Comparison of ENCODE assay signal across 8 mouse cellular contexts in genomic region chrX:11087913-11088312, GRCm38 (mm10).
DNase-seq lines count a peak whose midpoint lies in the region; ATAC-seq and TF ChIP-seq lines count a peak whose summit lies in the region.

No protein-coding gene starts in this region.

- no peaks in the 10 kb centered on the region for H3K36me3 ChIP-seq in heart, embryonic 12.5 days
- H3K36me3 ChIP-seq in kidney, postnatal 0 days (ENCODE audit: insufficient read depth, low read length): no peaks in the 10 kb centered on the region
- no peaks in the 10 kb centered on the region for H3K36me3 ChIP-seq in liver, postnatal 0 days (replicated peaks; ENCODE audit: insufficient read depth, low read length)

- H3K4me2 ChIP-seq in heart, embryonic 12.5 days: peak overlapping the region; percentile 53
- H3K4me2 ChIP-seq in kidney, postnatal 0 days (ENCODE audit: low read length): peak overlapping the region; percentile 30
- H3K4me2 ChIP-seq in liver, postnatal 0 days (ENCODE audit: low read depth, low read length): peak overlapping the region; percentile 44

- peak; percentile 25 for DNase-seq in kidney, adult 18-20 months
- DNase-seq in kidney, adult 11 months: no peak
- DNase-seq in kidney, postnatal 0 days (ENCODE audit: low spot score): peak; percentile 19
- DNase-seq in liver, postnatal 0 days: peak; percentile 50
- no peak for DNase-seq in spleen, postnatal 36 days (ENCODE audit: low spot score in 2 of 2)

- no peak overlapping the region for H3K4me3 ChIP-seq in cortical plate, adult 2 months (ENCODE audit: insufficient read depth, low read length)
- H3K4me3 ChIP-seq in heart, embryonic 12.5 days: peak overlapping the region; percentile 12; the same call in 1 of the 2 replicates
- no peak overlapping the region for H3K4me3 ChIP-seq in kidney, postnatal 0 days (replicated peaks; ENCODE audit: low read depth, low read length)
- no peak overlapping the region for H3K4me3 ChIP-seq in liver, postnatal 0 days (ENCODE audit: low read depth, low read length)
- H3K4me3 ChIP-seq in olfactory bulb, adult 2 months (ENCODE audit: insufficient read depth, low read depth, low read length): peak overlapping the region; percentile 16

- peak; percentile 27; the same call in 1 of the 2 replicates for TF ChIP-seq CTCF in cortical plate, adult 2 months (IDR thresholded peaks at IDR 0.05; ENCODE audit: extremely low read depth, insufficient read depth, low read length)
- peak; percentile 58 for TF ChIP-seq CTCF in kidney, postnatal 0 days (IDR thresholded peaks at IDR 0.05; ENCODE audit: low read depth)
- peak; percentile 57 for TF ChIP-seq CTCF in liver, postnatal 0 days (IDR thresholded peaks at IDR 0.05; ENCODE audit: low read depth)
- 0 out of 2 replicates have a peak, but pooled peaks have one; percentile 21 for TF ChIP-seq CTCF in olfactory bulb, adult 2 months (IDR thresholded peaks at IDR 0.05; ENCODE audit: insufficient read depth, low read depth, low read length)

- no peaks in the 10 kb centered on the region for H3K9me3 ChIP-seq in heart, embryonic 12.5 days (replicated peaks)
- H3K9me3 ChIP-seq in kidney, postnatal 0 days (replicated peaks; ENCODE audit: low read length): no peaks in the 10 kb centered on the region
- no peaks in the 10 kb centered on the region for H3K9me3 ChIP-seq in liver, postnatal 0 days (ENCODE audit: low read length)

- no peak for TF ChIP-seq EP300 in liver, postnatal 0 days (IDR thresholded peaks at IDR 0.05; ENCODE audit: low read depth)

- ATAC-seq in heart, embryonic 12.5 days (ENCODE audit: insufficient number of reproducible peaks, low FRiP score): no peak
- ATAC-seq in kidney, postnatal 0 days (replicated peaks; ENCODE audit: low FRiP score, low read depth): no peak
- ATAC-seq in liver, postnatal 0 days: no peak

- 11% methylated on average over 10 of the region's 14 CpGs for WGBS in heart, embryonic 12.5 days
- WGBS in kidney, postnatal 0 days: 31% methylated on average over 14 of the region's 14 CpGs
- 16% methylated on average over 14 of the region's 14 CpGs for WGBS in liver, postnatal 0 days (ENCODE audit: insufficient replicate concordance)
- WGBS in olfactory bulb, adult 2 months: 25% methylated on average over 14 of the region's 14 CpGs

- no peak for TF ChIP-seq POLR2A in cortical plate, adult 2 months (IDR thresholded peaks at IDR 0.05; ENCODE audit: extremely low read depth, insufficient read depth, low read length)
- no peak for TF ChIP-seq POLR2A in olfactory bulb, adult 2 months (IDR thresholded peaks at IDR 0.05; ENCODE audit: insufficient read depth, low read depth, low read length)

- H3K4me1 ChIP-seq in cortical plate, adult 2 months (ENCODE audit: control insufficient read depth, insufficient read depth, low read length): no peaks in the 10 kb centered on the region
- no peaks in the 10 kb centered on the region for H3K4me1 ChIP-seq in heart, embryonic 12.5 days (replicated peaks)
- H3K4me1 ChIP-seq in kidney, postnatal 0 days (replicated peaks; ENCODE audit: insufficient read depth, low read length): no peaks in the 10 kb centered on the region
- H3K4me1 ChIP-seq in liver, postnatal 0 days (ENCODE audit: insufficient read depth): no peaks in the 10 kb centered on the region
- H3K4me1 ChIP-seq in olfactory bulb, adult 2 months (ENCODE audit: control insufficient read depth, insufficient read depth, low read length): peaks cover 8% of the 10 kb centered on the region; the same call in 1 of the 2 replicates

- no peak overlapping the region for H3K27ac ChIP-seq in cortical plate, adult 2 months (ENCODE audit: insufficient read depth, low read length)
- no peak overlapping the region for H3K27ac ChIP-seq in heart, embryonic 12.5 days (ENCODE audit: poor library complexity, severe bottlenecking)
- no peak overlapping the region for H3K27ac ChIP-seq in kidney, postnatal 0 days
- no peak overlapping the region for H3K27ac ChIP-seq in liver, postnatal 0 days (ENCODE audit: low read depth)
- H3K27ac ChIP-seq in olfactory bulb, adult 2 months (ENCODE audit: insufficient read depth, low read depth, low read length): no peak overlapping the region

- no peak overlapping the region for H3K9ac ChIP-seq in heart, embryonic 12.5 days
- no peak overlapping the region for H3K9ac ChIP-seq in kidney, postnatal 0 days (ENCODE audit: low read depth, low read length)
- H3K9ac ChIP-seq in liver, postnatal 0 days (replicated peaks): no peak overlapping the region

- no peaks in the 10 kb centered on the region for H3K27me3 ChIP-seq in heart, embryonic 12.5 days (replicated peaks)
- no peaks in the 10 kb centered on the region for H3K27me3 ChIP-seq in kidney, postnatal 0 days (ENCODE audit: insufficient read depth, low read length)
- no peaks in the 10 kb centered on the region for H3K27me3 ChIP-seq in liver, postnatal 0 days (ENCODE audit: insufficient read depth, low read length)

Comparison
In these comparisons a context has a peak if more than half of its experiments do, and no peak if none do; other contexts are left out.
1. DNase-seq: peak in kidney, adult 18-20 months (single experiment), kidney, postnatal 0 days (single experiment) and liver, postnatal 0 days (single experiment); none in kidney, adult 11 months (single experiment) and spleen, postnatal 36 days (0 of 2).
2. H3K4me3 ChIP-seq: peak in heart, embryonic 12.5 days (single experiment) and olfactory bulb, adult 2 months (single experiment); none in cortical plate, adult 2 months (single experiment), kidney, postnatal 0 days (single experiment) and liver, postnatal 0 days (single experiment).
3. Peak in every context shown above with its lines, with median percentiles within 50 percentile points of each other: CTCF ChIP-seq and H3K4me2 ChIP-seq.